Mouse (Mus musculus): Measurements from ENCODE around the gene Herpud2. TPM values are rescaled to one million over a fixed set of nuclear protein-coding genes. Genes with fewer than 3 reads are reported as not detected.
"Not testable (repeated sequence)": the region's sequence is repeated elsewhere in the genome, so short reads cannot be mapped to it uniquely, and the experiment has no call there.

Gene Herpud2
- total RNA-seq, 2 experiments from 2014 or later, result 53.5 to 53.8 TPM

DNA sequence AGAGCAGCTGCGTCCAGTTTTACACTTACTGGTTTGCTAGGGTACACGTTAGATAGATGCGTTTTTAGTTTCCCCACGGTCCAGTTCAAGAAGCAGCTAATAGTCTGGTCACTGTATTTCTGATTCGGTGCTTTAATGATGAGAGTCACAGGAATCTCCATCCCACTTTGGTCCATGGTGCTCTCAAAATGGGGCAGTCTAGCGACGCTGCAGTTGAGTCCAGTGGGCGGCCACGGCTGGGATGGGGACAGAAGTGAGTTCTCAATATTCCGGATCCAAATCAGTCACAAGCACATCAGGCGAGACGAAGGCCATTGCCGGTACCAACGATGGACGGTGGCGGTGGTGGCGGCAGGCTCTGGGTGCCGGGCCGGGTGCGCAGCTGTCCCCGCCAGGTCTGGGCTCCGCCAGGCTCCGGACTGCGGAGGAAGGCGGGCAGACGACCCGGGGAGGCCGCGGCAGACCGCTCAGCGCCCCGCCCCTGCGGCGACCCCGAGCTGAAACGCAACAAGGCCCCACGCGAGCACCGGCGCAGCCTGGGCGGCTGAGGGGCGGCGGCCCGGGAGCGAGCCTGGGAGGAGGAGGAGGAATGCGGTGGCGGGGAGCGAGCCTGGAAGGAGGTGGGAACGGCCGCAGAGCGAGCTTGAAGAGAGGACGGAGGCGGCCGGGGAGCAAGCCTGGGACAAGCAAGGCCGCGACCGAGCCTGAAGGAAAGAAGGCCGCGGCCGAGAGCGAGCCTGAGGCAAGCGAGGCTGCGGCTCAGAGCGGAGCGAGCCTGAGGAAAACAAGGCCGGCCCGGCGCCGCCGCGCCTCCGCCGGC lies 619 bp downstream of the Herpud2 start:
- DNase-seq (ENCODE audit: low spot score in 2 of 2), result peak in 1 of 2 experiments; percentile 41
- intact Hi-C loops (cut with DNase I), result loop anchor here (5.0 to 10.0 kb wide), 2 partner anchors 101 to 334 kb away; partner anchors contain the start of genes Eepd1 and Sept7

GRCm38 (mm10) chr9:25148767-25149166 lies 2.9 kb downstream of the Herpud2 start:
- intact Hi-C loops (cut with DNase I), result no loop called here

GRCm38 (mm10) chr9:25145925-25146324 lies 5.7 kb downstream of the Herpud2 start:
- intact Hi-C loops (cut with DNase I), result no loop called here
- DNase-seq (ENCODE audit: low spot score in 2 of 2), result no peak

More at GRCm38 (mm10) chr9:25148767-25149166, 2.9 kb downstream of the Herpud2 start:
- no peak for DNase-seq (ENCODE audit: low spot score in 2 of 2)

DNA sequence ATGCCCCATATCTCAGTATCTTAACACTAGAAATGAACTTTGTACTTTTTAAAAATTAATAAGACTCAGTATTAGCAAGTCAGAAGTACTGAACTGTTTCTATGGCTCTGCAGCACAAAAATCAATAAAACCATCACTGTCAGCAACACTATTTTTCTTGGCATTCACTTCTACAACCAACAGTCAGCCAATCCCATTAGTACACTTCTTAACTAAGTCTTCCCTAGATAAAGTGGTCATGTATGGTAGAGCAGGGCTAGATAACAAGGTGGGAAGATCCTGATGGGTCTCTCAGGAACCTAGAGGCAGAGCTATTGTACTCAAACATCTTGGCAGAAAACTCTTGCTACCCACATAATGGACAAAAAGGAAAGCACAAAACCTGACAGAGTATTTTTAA lies 7.7 kb downstream of the Herpud2 start:
- intact Hi-C loops (cut with DNase I), result no loop called here
- no peak for DNase-seq (ENCODE audit: low spot score in 2 of 2)

DNA sequence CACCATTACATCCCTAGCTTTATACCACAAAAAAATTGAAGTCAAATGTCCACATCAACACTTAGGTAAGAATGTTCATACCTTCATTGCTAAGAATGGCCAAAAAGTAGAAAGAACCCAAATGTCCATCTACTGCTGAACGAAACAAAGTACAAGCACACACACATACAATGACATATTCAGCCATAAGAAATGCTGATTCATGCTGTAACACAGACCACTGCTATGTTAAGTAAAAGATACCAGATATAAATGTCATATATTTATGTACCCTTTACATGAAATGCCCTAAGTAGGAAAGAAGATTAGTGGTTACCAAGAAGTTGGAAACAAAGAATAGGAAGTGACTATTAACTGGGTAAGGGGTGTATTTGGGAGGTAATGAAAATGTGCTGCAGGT lies 8.6 kb downstream of the Herpud2 start:
- DNase-seq (ENCODE audit: low spot score in 2 of 2), result no peak
- intact Hi-C loops (cut with DNase I), result no loop called here

DNA sequence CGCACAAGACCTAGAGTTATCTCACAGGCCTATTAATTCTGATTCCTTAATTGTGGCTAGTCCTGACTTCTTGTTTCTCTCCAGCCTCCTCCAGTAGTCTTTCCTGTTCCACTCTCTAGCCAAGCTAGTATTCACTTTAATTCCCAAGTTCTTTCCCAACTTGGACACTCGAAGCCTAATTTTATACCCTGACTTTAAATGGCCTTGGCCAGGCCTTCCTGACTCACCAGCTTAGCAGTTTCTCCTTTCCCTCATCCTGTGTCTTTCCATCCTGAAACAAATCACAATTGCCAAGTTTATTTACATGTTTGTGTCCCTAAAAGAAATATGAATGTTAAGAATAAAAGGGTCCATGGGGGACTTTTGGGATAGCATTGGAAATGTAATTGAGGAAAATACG lies 9.6 kb downstream of the Herpud2 start:
- intact Hi-C loops (cut with DNase I), result no loop called here
- no peak for DNase-seq (ENCODE audit: low spot score in 2 of 2)

GRCm38 (mm10) chr9:25140330-25140729 lies 11.3 kb downstream of the Herpud2 start:
- intact Hi-C loops (cut with DNase I), result no loop called here

GRCm38 (mm10) chr9:25138900-25139299 lies 12.7 kb downstream of the Herpud2 start:
- intact Hi-C loops (cut with DNase I), result no loop called here
- DNase-seq (ENCODE audit: low spot score in 2 of 2), result no peak

More at GRCm38 (mm10) chr9:25140330-25140729, 11.3 kb downstream of the Herpud2 start:
- DNase-seq (ENCODE audit: low spot score in 2 of 2), result no peak

- intact Hi-C loops (cut with DNase I), result no loop called here
- no peak for DNase-seq (ENCODE audit: low spot score in 2 of 2)
Observed at GRCm38 (mm10) chr9:25132920-25133319, 18.7 kb downstream of the Herpud2 start.

DNA sequence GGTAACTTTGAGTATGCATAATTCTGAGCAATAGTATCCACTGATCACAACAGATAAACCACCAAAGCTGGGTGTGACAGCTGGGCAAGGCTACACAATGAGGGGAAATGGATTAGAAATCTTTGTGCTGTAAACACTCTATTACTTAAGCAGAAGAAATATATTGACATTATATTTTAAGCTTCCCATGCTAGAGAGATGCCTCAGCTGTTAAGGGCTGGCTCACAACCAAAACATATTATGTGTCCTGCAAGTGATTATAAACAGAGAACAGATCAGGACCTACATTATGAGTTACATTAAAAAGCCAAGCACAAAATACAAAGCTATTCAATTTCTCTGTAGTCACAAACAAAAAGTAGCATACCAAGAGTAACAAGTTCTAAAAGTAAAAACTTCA lies 19.4 kb downstream of the Herpud2 start:
- intact Hi-C loops (cut with DNase I), result no loop called here
- no peak for DNase-seq (ENCODE audit: low spot score in 2 of 2)

DNA sequence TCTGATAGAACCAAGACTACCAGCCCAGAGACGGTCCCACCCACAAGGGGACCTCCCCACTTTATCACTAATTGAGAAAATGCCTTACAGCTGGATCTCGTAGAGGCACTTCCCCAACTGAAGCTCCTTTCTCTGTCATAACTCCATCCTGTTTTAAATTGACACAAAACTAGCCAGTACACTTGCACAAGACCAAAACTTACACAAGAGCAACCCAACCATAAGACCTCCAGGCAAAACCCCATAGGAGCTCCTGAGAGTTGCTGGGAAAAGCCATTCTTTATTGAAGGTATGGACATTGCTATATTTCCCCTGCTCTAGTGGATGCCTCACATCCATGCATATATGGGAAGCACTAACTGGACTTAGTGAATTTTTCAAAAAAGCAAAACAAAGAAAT lies 27.6 kb downstream of the Herpud2 start:
- intact Hi-C loops (cut with DNase I), result no loop called here

GRCm38 (mm10) chr9:25123590-25123989 lies 28.0 kb downstream of the Herpud2 start:
- intact Hi-C loops (cut with DNase I); DNase-seq (ENCODE audit: low spot score in 2 of 2): not testable (repeated sequence)

More for the DNA sequence above, 27.6 kb downstream of the Herpud2 start:
- no peak for DNase-seq (ENCODE audit: low spot score in 2 of 2)

- peak; percentile 36 to 52 for DNase-seq (ENCODE audit: low spot score in 2 of 2)
Observed at GRCm38 (mm10) chr9:25104638-25105037, 47.0 kb downstream of the Herpud2 start.

GRCm38 (mm10) chr9:25102881-25103280 lies 48.7 kb downstream of the Herpud2 start:
- intact Hi-C loops (cut with DNase I), result loop anchor here (5.0 kb wide), 1 partner anchor 406 kb away; the partner anchor contains the start of gene Dpy19l2
- no peak for DNase-seq (ENCODE audit: low spot score in 2 of 2)

More at GRCm38 (mm10) chr9:25104638-25105037, 47.0 kb downstream of the Herpud2 start:
- intact Hi-C loops (cut with DNase I), result loop anchor here (5.0 kb wide), 1 partner anchor 407 kb away; the partner anchor contains the start of gene Dpy19l2

- intact Hi-C loops (cut with DNase I), result no loop called here
- no peak for DNase-seq (ENCODE audit: low spot score in 2 of 2)
Observed at GRCm38 (mm10) chr9:25090853-25091252, 60.8 kb downstream of the Herpud2 start.

- DNase-seq (ENCODE audit: low spot score in 2 of 2), result no peak
- intact Hi-C loops (cut with DNase I), result no loop called here
Observed at GRCm38 (mm10) chr9:25089122-25089521, 62.5 kb downstream of the Herpud2 start, which contains the start of gene Gm10181. TSS of gene Gm10181 (plus strand) at chr9:25089422.

DNA sequence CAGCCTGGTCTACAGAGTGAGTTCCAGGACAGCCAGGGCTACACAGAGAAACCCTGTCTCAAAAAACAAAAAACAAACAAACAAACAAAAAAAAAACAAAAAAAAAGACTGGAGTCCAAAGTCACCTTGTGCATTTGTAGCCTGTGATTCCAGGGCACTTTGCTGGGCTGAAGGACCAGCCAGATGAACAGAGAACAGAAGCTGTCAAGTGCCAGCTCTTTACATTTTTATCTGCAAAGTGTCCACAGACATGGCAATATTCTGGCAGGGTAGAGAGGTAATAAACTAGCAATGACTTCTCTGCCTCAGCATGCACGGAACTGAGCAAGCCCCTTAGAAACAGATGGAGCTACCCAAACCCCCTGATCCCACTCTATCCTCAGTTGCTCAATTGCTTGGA lies 75.1 kb downstream of the Herpud2 start:
- no peak for DNase-seq (ENCODE audit: low spot score in 2 of 2)
- intact Hi-C loops (cut with DNase I), result no loop called here

- intact Hi-C loops (cut with DNase I), result no loop called here
- peak in 1 of 2 experiments; percentile 9 for DNase-seq (ENCODE audit: low spot score in 2 of 2)
Observed at GRCm38 (mm10) chr9:25075977-25076376, 75.6 kb downstream of the Herpud2 start.

- no peak for DNase-seq (ENCODE audit: low spot score in 2 of 2)
- intact Hi-C loops (cut with DNase I), result no loop called here
Observed at GRCm38 (mm10) chr9:25072666-25073065, 79.0 kb downstream of the Herpud2 start.

GRCm38 (mm10) chr9:25058726-25059125 lies 92.9 kb downstream of the Herpud2 start:
- DNase-seq (ENCODE audit: low spot score in 2 of 2), result no peak
- intact Hi-C loops (cut with DNase I), result no loop called here
